Mouse (Mus musculus) lung, embryonic 14.5 days (tissue): ENCODE results near the gene Slc1a2. TPM values are rescaled to one million over a fixed set of nuclear protein-coding genes. Genes with fewer than 3 reads are reported as not detected.

Source experiments
- ATAC-seq: fragments of 200-750 bp; cut with Nextera tagmentation; 2 replicates; pipeline ENCODE4 v1.8.0; 2017; ENCODE audit warnings: mild to moderate bottlenecking, moderate TSS enrichment, moderate library complexity; ENCODE audit not compliant: insufficient read depth
- DNase-seq: peaks from one replicate; pipeline ENCODE4 v3.0.0-alpha.2; 2015
- H3K27ac ChIP-seq: fragments of 300-500 bp; sonication (generic); 2 replicates; pipeline ENCODE4 v1.5.1; 2014; ENCODE audit warnings: low read depth, mild to moderate bottlenecking, moderate library complexity
- H3K27me3 ChIP-seq: fragments of 300-500 bp; sonication (generic); 2 replicates; pipeline ENCODE4 v1.6.1; 2014; ENCODE audit warnings: low read length, control low read depth; ENCODE audit not compliant: insufficient read depth
- H3K36me3 ChIP-seq: fragments of 300-500 bp; sonication (generic); 2 replicates; pipeline ENCODE4 v1.6.1; 2014; ENCODE audit warnings: control low read depth; ENCODE audit not compliant: insufficient read depth
- H3K4me1 ChIP-seq: fragments of 300-500 bp; sonication (generic); 2 replicates; pipeline ENCODE4 v1.6.1; 2014; ENCODE audit warnings: antibody characterized with exemption, control low read depth; ENCODE audit not compliant: insufficient read depth
- H3K4me2 ChIP-seq: fragments of 300-500 bp; sonication (generic); 2 replicates; pipeline ENCODE4 v1.6.1; 2014; ENCODE audit warnings: mild to moderate bottlenecking
- H3K4me3 ChIP-seq: fragments of 300-500 bp; sonication (generic); 2 replicates; pipeline ENCODE4 v1.5.1; 2014; ENCODE audit warnings: low read depth, low read length
- H3K9ac ChIP-seq: fragments of 300-500 bp; sonication (generic); 2 replicates; pipeline ENCODE4 v1.6.1; 2014
- H3K9me3 ChIP-seq: fragments of 300-500 bp; sonication (generic); 2 replicates; pipeline ENCODE4 v1.6.1; 2016; ENCODE audit warnings: low read depth, low read length, control low read depth
- CTCF ChIP-seq: IDR thresholded peaks from 2 replicates; pipeline ENCODE4 v1.5.1; 2016; ENCODE audit warnings: antibody characterized with exemption, low read depth
- WGBS: fragments of 180-500 bp; shearing (Covaris S2); extraction: QIAGEN DNeasy Blood & Tissue Kit; methylation state at CpG from one replicate; pipeline ENCODE4 v1.1.7; 2014; 5-methylcytosine and 5-hydroxymethylcytosine counted together
- polyA plus RNA-seq: library from polyadenylated mRNA; unstranded; fragments of >200 nt; fragmentation: Nextera tagmentation; extraction: Ambion mirVana; gene quantifications from 2 replicates; pipeline ENCODE4 v1.2.1, GENCODE M21; 2014

Slc1a2 gene
- polyA plus RNA-seq, 1 experiment from 2014 or later = 0.42 TPM

- no peak for TF ChIP-seq CTCF
- no peak for ATAC-seq
- WGBS = 57% methylated on average over 4 of the region's 4 CpGs
Observed at GRCm38 (mm10) chr2:102650322-102650721, 8.1 kb upstream of the Slc1a2 start.

DNA sequence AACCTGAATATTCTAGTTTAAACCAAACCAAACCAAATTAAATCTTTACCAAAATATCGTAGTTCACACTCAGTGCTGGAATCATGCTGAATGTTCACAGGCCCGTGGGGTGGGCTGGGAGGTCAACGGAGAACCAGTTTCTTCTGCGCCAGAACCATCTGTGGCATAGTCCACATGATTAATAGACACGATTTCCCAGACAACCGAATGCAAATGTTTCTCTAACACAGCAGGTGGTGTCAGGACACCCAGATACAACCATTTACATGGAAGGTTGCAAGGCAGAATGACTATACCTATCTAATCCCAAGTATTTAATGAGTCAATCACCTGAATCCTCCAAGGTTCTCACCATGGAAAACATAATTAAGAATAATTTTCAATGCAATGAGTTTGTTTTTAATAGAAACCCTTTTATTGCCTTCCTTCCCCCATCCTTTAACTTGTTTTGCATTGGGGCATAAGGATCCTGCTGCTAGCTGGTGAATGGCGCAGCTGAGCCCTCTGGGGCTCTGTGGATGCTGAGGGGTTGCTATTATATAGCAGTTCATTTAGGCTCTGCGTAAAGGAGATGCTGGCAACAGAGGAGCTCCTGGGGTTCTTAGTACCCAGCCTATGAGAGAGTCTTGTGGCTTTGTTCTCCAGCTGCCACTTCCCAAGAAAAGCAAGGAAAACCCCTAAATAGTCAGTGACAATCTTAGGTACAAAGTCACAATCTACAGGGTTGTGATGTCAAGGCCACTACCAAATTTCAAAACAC, 2.3 kb upstream of the Slc1a2 start:
- 68% methylated on average over 8 of the region's 8 CpGs for WGBS
- Histone ChIP-seq H3K9ac (no peak overlapping the region), H3K4me3 (no peak overlapping the region), H3K4me2 (no peak overlapping the region), H3K27me3 (peaks cover 42% of the 10 kb centered on the region), H3K36me3 (no peaks in the 10 kb centered on the region), H3K9me3 (no peaks in the 10 kb centered on the region), H3K27ac (no peak overlapping the region), H3K4me1 (0 out of 2 replicates have a peak, but pooled peaks cover 3% of the 10 kb centered on the region)
- TF ChIP-seq CTCF = no peak
- DNase-seq (no peak), ATAC-seq (no peak)

More at GRCm38 (mm10) chr2:102650322-102650721, 8.1 kb upstream of the Slc1a2 start:
- no peak for DNase-seq
- H3K27ac ChIP-seq = no peak overlapping the region
- no peaks in the 10 kb centered on the region for H3K4me1 ChIP-seq
- H3K27me3 ChIP-seq = no peaks in the 10 kb centered on the region
- no peaks in the 10 kb centered on the region for H3K36me3 ChIP-seq
- H3K4me2 ChIP-seq = no peak overlapping the region
- H3K9me3 ChIP-seq = no peaks in the 10 kb centered on the region
- no peak overlapping the region for H3K4me3 ChIP-seq
- H3K9ac ChIP-seq = no peak overlapping the region

GRCm38 (mm10) chr2:102657726-102658125, 733 bp upstream of the Slc1a2 start:
- no peak for ATAC-seq
- no peaks in the 10 kb centered on the region for H3K9me3 ChIP-seq
- H3K4me3 ChIP-seq = no peak overlapping the region; the same call in 1 of the 2 replicates
- no peak for DNase-seq
- no peak for TF ChIP-seq CTCF
- H3K27ac ChIP-seq = no peak overlapping the region
- peaks cover 42% of the 10 kb centered on the region for H3K27me3 ChIP-seq
- H3K36me3 ChIP-seq = no peaks in the 10 kb centered on the region
- WGBS = 12% methylated on average over 7 of the region's 7 CpGs
- H3K4me1 ChIP-seq = 0 out of 2 replicates have a peak, but pooled peaks cover 3% of the 10 kb centered on the region
- peak overlapping the region; percentile 100 for H3K4me2 ChIP-seq
- H3K9ac ChIP-seq = no peak overlapping the region

DNA sequence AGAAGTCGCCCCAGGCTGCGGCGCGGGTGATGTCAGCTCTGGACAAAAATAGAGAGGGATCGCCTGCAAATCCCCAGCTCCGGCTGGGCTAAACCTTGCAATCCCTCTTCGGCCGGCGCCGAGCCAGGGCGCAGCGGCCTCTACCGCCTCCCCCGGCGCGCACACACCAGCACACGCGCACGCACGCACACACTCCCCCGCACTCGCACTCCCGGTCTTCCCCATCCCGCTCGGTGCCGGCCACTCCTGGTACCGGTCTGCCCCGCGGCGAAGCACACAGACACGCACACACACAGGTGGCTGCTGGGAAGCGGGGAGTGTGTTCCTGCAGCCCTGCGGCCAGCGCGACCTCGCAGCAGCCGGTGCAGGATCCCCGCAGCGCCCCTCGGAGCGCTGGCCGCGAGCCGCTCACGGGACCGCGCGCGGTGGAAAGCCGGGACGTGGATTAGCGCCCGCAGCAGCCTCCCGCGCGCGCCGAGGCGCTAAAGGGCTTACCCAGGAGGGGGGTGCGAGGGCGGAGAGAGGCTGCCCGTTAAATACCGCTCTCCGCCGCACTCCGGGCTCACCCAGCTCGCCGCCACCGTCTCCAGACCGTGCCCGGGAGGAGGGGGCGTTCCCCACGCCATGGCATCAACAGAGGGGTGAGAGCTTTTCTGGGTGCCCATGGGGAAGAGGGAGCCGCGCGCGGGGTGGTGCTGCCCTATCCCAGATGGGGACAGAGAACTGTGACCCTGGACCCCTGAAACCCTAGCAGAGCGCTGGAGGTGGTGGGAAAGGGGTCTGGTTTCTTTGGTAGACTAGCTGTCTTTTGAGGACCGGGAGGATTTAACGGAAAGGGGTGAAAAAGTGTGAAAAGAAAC, 432 bp downstream of the Slc1a2 start:
- peak overlapping the region; percentile 41 for H3K9ac ChIP-seq
- H3K4me1 ChIP-seq = 0 out of 2 replicates have a peak, but pooled peaks cover 3% of the 10 kb centered on the region
- peaks cover 42% of the 10 kb centered on the region for H3K27me3 ChIP-seq
- peak overlapping the region; percentile 100 for H3K4me2 ChIP-seq
- peak overlapping the region; percentile 66 for H3K4me3 ChIP-seq
- H3K9me3 ChIP-seq = no peaks in the 10 kb centered on the region
- H3K36me3 ChIP-seq = no peaks in the 10 kb centered on the region
- H3K27ac ChIP-seq = no peak overlapping the region
- WGBS = under 1% methylated on average over 80 of the region's 80 CpGs
- peak; percentile 34; the same call in 1 of the 2 replicates for TF ChIP-seq CTCF
- ATAC-seq (peak; percentile 82), DNase-seq (peak; percentile 79)

- H3K4me2 ChIP-seq = peak overlapping the region; percentile 100
- ATAC-seq (no peak; the same call in 1 of the 2 replicates), DNase-seq (peak; percentile 64)
- peaks cover 42% of the 10 kb centered on the region for H3K27me3 ChIP-seq
- 0 out of 2 replicates have a peak, but pooled peaks cover 3% of the 10 kb centered on the region for H3K4me1 ChIP-seq
- no peak for TF ChIP-seq CTCF
- H3K36me3 ChIP-seq = no peaks in the 10 kb centered on the region
- H3K27ac ChIP-seq = no peak overlapping the region
- WGBS = under 1% methylated on average over 10 of the region's 10 CpGs
- H3K4me3 ChIP-seq = peak overlapping the region; percentile 66
- no peak overlapping the region for H3K9ac ChIP-seq
- H3K9me3 ChIP-seq = no peaks in the 10 kb centered on the region
Observed at GRCm38 (mm10) chr2:102659521-102659830, 1.0 kb downstream of the Slc1a2 start.

DNA sequence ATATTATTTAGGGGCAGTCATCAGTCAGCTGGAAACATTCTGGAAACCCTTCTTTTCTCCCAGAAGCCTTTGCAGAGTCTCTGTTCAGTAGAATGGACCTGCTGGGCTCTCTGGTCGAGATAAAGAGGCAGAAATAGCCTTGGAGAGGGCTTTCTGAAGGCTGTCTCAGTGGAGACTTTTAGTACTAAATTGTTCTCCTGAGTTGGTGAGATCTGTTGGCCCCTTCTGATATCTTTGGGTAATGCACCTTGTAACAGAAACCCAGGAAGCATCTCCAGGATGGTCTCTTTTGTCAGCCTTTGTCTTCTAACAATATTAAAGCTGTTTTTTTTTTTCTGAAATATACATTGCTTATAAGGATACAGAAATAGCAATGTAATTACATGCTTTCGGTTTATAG, 2.6 kb downstream of the Slc1a2 start:
- no peak for TF ChIP-seq CTCF
- 57% methylated on average over 2 of the region's 2 CpGs for WGBS
- Histone ChIP-seq H3K4me3 (no peak overlapping the region), H3K27me3 (peaks cover 42% of the 10 kb centered on the region), H3K4me1 (0 out of 2 replicates have a peak, but pooled peaks cover 3% of the 10 kb centered on the region), H3K9me3 (no peaks in the 10 kb centered on the region), H3K27ac (no peak overlapping the region), H3K9ac (no peak overlapping the region), H3K4me2 (no peak overlapping the region), H3K36me3 (no peaks in the 10 kb centered on the region)
- DNase-seq (no peak), ATAC-seq (no peak)

DNA sequence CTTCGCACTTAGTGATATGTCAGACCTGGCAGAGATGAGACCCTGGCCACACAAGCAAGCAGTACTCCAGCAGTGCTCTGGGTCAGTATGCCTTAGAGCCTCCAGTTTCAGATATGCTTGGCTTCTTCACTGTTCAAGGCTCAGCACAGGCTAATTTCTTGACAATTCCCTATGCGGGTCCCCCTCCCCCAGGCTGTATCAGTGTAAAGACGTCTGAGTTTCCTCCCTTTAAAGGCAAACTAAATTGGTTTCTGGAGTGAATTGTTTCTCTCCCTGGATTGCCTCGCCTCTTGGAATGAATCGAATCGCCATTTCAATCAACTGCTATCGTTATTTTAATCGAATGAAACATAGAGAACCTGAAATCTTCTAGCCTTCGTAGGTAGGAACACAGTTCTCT, 4.5 kb downstream of the Slc1a2 start:
- no peaks in the 10 kb centered on the region for H3K36me3 ChIP-seq
- no peak for TF ChIP-seq CTCF
- H3K27me3 ChIP-seq = peaks cover 27% of the 10 kb centered on the region
- no peak overlapping the region for H3K27ac ChIP-seq
- no peak for ATAC-seq
- DNase-seq = no peak
- H3K9me3 ChIP-seq = no peaks in the 10 kb centered on the region
- no peak overlapping the region for H3K4me2 ChIP-seq
- WGBS = 53% methylated on average over 9 of the region's 9 CpGs
- H3K4me1 ChIP-seq = 0 out of 2 replicates have a peak, but pooled peaks cover 5% of the 10 kb centered on the region
- H3K4me3 ChIP-seq = no peak overlapping the region
- H3K9ac ChIP-seq = no peak overlapping the region
